Mouse (Mus musculus) embryo, embryonic 10 days (tissue): ENCODE data around the gene Usp18.

Experiments used
- DNase-seq: peaks from one replicate; pipeline ENCODE4 v3.0.0-alpha.2; 2015; ENCODE audit warnings: low spot score

The Usp18 gene

GRCm38 (mm10) chr6:121303466-121304220 lies 57.9 kb downstream of the Usp18 start:
- DNase-seq, result no peak

- no peak for DNase-seq
These were observed 58.9 kb downstream of the Usp18 start for GRCm38 (mm10) chr6:121304630-121305029.

DNA sequence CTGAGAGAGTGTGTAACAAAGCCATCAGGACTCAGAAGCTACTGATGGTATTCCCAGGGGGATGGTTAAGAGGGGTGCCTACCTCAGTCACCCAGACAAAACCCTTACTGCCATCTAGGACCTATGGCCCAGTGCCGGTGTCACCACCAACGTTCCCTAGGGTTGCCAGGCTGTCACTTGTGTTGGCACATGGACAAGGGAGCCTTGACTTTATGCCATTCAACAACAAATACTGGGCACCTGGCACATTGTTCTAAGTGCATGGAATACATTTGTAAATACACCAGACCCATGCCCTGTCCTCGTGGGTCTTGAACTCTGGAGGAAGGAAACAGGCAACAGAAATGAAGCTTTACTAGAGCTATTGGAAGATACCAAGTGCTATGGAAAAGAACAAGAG lies 59.9 kb downstream of the Usp18 start:
- DNase-seq, result no peak

DNA sequence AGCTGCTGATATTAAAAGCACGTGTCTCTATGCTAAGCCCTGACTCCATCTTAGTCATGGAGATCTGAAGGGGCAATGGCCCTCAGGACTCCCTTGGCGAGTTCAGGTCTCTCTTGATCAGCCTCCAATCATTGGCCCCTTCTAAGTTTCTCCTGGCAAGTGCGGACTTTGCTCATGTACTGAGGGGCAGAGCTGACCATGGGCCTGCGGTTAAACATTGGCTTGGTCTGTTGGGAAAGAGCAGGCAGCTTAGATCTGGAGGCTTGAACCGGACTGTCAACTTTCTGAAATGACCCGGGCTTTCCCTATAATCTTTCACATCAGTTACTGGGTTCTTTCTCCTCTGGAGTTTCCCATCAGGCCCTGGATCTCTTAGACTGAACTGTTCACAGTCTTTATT lies 65.3 kb downstream of the Usp18 start:
- no peak for DNase-seq

DNA sequence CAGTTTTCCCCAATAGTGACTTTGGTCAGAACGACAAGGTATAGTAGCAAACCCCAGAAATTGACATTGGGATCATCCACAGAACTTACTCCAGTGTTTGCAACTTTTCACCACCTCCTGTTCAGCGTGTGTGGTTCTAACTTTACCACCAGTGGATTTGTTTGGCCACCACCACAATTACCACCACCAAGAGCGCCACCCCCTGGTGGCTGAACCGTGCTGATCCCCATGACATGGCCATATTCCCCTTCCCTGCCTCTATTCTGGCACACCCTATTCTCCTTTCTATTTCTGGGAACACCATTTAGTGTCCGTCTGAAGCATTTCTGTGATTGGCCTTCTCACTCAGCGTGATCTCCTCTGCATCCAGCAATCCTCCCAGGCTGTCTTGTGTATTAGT lies 73.4 kb downstream of the Usp18 start:
- DNase-seq, result no peak
